Mouse (Mus musculus) olfactory bulb, adult 2 months (tissue): ENCODE measurements around the gene Itga6. TPM values are rescaled to one million over a fixed set of nuclear protein-coding genes. Genes with fewer than 3 reads are reported as not detected.

ENCODE experiments used
- H3K27ac ChIP-seq: fragments of 200-500 bp; 2 replicates; pipeline ENCODE4 v1.5.1; 2012; ENCODE audit warnings: low read depth, low read length; ENCODE audit not compliant: insufficient read depth
- H3K4me1 ChIP-seq: fragments of 200-500 bp; 2 replicates; pipeline ENCODE4 v1.6.1; 2012; ENCODE audit warnings: low read length; ENCODE audit not compliant: control insufficient read depth, insufficient read depth
- H3K4me3 ChIP-seq: fragments of 200-500 bp; 2 replicates; pipeline ENCODE4 v1.5.1; 2012; ENCODE audit warnings: mild to moderate bottlenecking, low read depth, low read length, moderate library complexity; ENCODE audit not compliant: insufficient read depth
- CTCF ChIP-seq: fragments of 200-500 bp; IDR thresholded peaks from 2 replicates; pipeline ENCODE4 v1.5.1; 2012; ENCODE audit warnings: low read depth, mild to moderate bottlenecking, low read length, moderate library complexity; ENCODE audit not compliant: insufficient read depth
- POLR2A ChIP-seq: fragments of 200-500 bp; IDR thresholded peaks from 2 replicates; pipeline ENCODE4 v1.6.1; 2012; ENCODE audit warnings: mild to moderate bottlenecking, low read depth, low read length, moderate library complexity; ENCODE audit not compliant: insufficient read depth
- WGBS: fragments of 180-500 bp; shearing (Covaris S2); methylation state at CpG from one replicate; pipeline ENCODE4 v1.1.7; 2018; 5-methylcytosine and 5-hydroxymethylcytosine counted together
- polyA plus RNA-seq: library from polyadenylated mRNA; stranded (reverse); fragments of >200 nt; gene quantifications from 2 replicates; pipeline ENCODE4 v1.2.4, GENCODE M21; 2012; ENCODE audit warnings: low replicate concordance; ENCODE audit not compliant: missing spikeins, insufficient read depth, insufficient read length

The Itga6 gene
- polyA plus RNA-seq, 1 experiment = not detected

- Histone ChIP-seq H3K4me1 (peaks cover 6% of the 10 kb centered on the region; the same call in 1 of the 2 replicates), H3K4me3 (no peak overlapping the region), H3K27ac (no peak overlapping the region)
- no peak for TF ChIP-seq POLR2A
- no peak for TF ChIP-seq CTCF
- 95% methylated on average over 7 of the region's 7 CpGs for WGBS
Measured at GRCm38 (mm10) chr2:71728341-71728740, 17.1 kb upstream of the Itga6 start.

GRCm38 (mm10) chr2:71728796-71729195 lies 16.6 kb upstream of the Itga6 start:
- Histone ChIP-seq H3K4me3 (no peak overlapping the region), H3K27ac (no peak overlapping the region), H3K4me1 (peaks cover 6% of the 10 kb centered on the region; the same call in 1 of the 2 replicates)
- 68% methylated on average over 5 of the region's 5 CpGs for WGBS
- TF ChIP-seq POLR2A (no peak), CTCF (no peak)

GRCm38 (mm10) chr2:71730623-71731612 lies 14.5 kb upstream of the Itga6 start:
- Histone ChIP-seq H3K4me1 (peaks cover 6% of the 10 kb centered on the region; the same call in 1 of the 2 replicates), H3K4me3 (no peak overlapping the region), H3K27ac (no peak overlapping the region)
- TF ChIP-seq CTCF (no peak), POLR2A (no peak)
- WGBS = 80% methylated on average over 20 of the region's 20 CpGs

- WGBS = 72% methylated on average over 9 of the region's 9 CpGs
- Histone ChIP-seq H3K27ac (no peak overlapping the region), H3K4me3 (no peak overlapping the region), H3K4me1 (peaks cover 6% of the 10 kb centered on the region; the same call in 1 of the 2 replicates)
- TF ChIP-seq POLR2A (no peak), CTCF (no peak)
Measured at GRCm38 (mm10) chr2:71734792-71735392, 10.5 kb upstream of the Itga6 start.

- peaks cover 6% of the 10 kb centered on the region; the same call in 1 of the 2 replicates for H3K4me1 ChIP-seq
- TF ChIP-seq POLR2A (no peak), CTCF (no peak)
- 93% methylated on average over 17 of the region's 17 CpGs for WGBS
Measured at GRCm38 (mm10) chr2:71735541-71736159, 9.8 kb upstream of the Itga6 start.

GRCm38 (mm10) chr2:71736213-71736612 lies 9.2 kb upstream of the Itga6 start:
- Histone ChIP-seq H3K4me1 (peaks cover 6% of the 10 kb centered on the region; the same call in 1 of the 2 replicates), H3K4me3 (no peak overlapping the region), H3K27ac (no peak overlapping the region)
- no peak for TF ChIP-seq CTCF
- WGBS = 98% methylated on average over 2 of the region's 2 CpGs

More at GRCm38 (mm10) chr2:71735541-71736159, 9.8 kb upstream of the Itga6 start:
- Histone ChIP-seq H3K4me3 (no peak overlapping the region), H3K27ac (no peak overlapping the region)

- WGBS = 79% methylated on average over 9 of the region's 9 CpGs
- no peak overlapping the region for H3K4me3 ChIP-seq
- TF ChIP-seq CTCF = no peak
- no peaks in the 10 kb centered on the region for H3K4me1 ChIP-seq
- H3K27ac ChIP-seq = no peak overlapping the region
Measured at GRCm38 (mm10) chr2:71739173-71739860, 6.1 kb upstream of the Itga6 start.

- Histone ChIP-seq H3K4me1 (peaks cover 2% of the 10 kb centered on the region; the same call in 1 of the 2 replicates), H3K27ac (no peak overlapping the region), H3K4me3 (no peak overlapping the region)
- no peak for TF ChIP-seq CTCF
- TF ChIP-seq POLR2A = no peak
- WGBS = 60% methylated on average over 4 of the region's 4 CpGs
Measured at GRCm38 (mm10) chr2:71742557-71742956, 2.9 kb upstream of the Itga6 start.
